Mouse (Mus musculus): ENCODE results near the gene Rapgef3. TPM values are rescaled to one million over a fixed set of nuclear protein-coding genes. Genes with fewer than 3 reads are reported as not detected.

Gene Rapgef3
- polyA plus RNA-seq, 1 experiment from 2014 or later, result 9.6 TPM

GRCm38 (mm10) chr15:97754476-97754875 is 13.3 kb downstream of the Rapgef3 start:
- Histone ChIP-seq H3K27me3 (ENCODE audit: control insufficient read depth, insufficient read depth, low read length) (no peaks in the 10 kb centered on the region), H3K9ac (no peak overlapping the region), H3K4me2 (replicated peaks) (no peak overlapping the region), H3K9me3 (ENCODE audit: control insufficient read depth, low read length) (no peaks in the 10 kb centered on the region), H3K4me1 (replicated peaks; ENCODE audit: control insufficient read depth, insufficient read depth, low read length) (peaks cover 12% of the 10 kb centered on the region), H3K36me3 (replicated peaks; ENCODE audit: control insufficient read depth, insufficient read depth) (no peaks in the 10 kb centered on the region), H3K4me3 (replicated peaks; ENCODE audit: low read length) (no peak overlapping the region), H3K27ac (no peak overlapping the region)
- 64% methylated on average over 6 of the region's 6 CpGs for WGBS
- DNase-seq (ENCODE audit: low spot score) (no peak), ATAC-seq (ENCODE audit: low FRiP score) (no peak)

DNA sequence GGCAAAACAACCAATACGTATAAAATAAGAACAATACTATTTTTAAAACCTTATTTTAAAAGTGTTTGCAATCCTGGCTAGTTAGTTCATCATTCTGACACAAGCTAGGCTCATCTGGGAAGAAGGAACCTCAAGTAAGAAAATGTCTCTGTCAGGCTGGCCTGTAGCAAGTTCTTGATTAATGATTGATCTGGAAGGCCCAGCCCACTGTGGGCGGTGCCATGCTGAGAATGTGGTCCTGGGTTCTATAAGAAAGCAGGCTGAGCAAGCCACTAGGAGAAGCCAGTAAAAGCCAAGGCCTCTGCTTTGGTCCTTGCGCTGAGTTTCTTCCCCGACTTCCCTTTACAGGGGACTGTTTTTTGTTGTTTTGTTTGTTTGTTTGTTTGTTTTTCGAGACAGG is 15.3 kb downstream of the Rapgef3 start:
- ATAC-seq (ENCODE audit: low FRiP score), result no peak
- no peak for DNase-seq (ENCODE audit: low spot score)
- Histone ChIP-seq H3K4me1 (replicated peaks; ENCODE audit: control insufficient read depth, insufficient read depth, low read length) (peaks cover 12% of the 10 kb centered on the region), H3K9ac (no peak overlapping the region), H3K27me3 (ENCODE audit: control insufficient read depth, insufficient read depth, low read length) (no peaks in the 10 kb centered on the region), H3K27ac (no peak overlapping the region), H3K9me3 (ENCODE audit: control insufficient read depth, low read length) (no peaks in the 10 kb centered on the region), H3K4me2 (replicated peaks) (no peak overlapping the region), H3K36me3 (replicated peaks; ENCODE audit: control insufficient read depth, insufficient read depth) (no peaks in the 10 kb centered on the region), H3K4me3 (replicated peaks; ENCODE audit: low read length) (no peak overlapping the region)
- 94% methylated on average over 5 of the region's 5 CpGs for WGBS

GRCm38 (mm10) chr15:97751676-97752075 is 16.1 kb downstream of the Rapgef3 start:
- H3K4me3 ChIP-seq (replicated peaks; ENCODE audit: low read length), result no peak overlapping the region
- no peak overlapping the region for H3K4me2 ChIP-seq (replicated peaks)
- no peaks in the 10 kb centered on the region for H3K9me3 ChIP-seq (ENCODE audit: control insufficient read depth, low read length)
- ATAC-seq (ENCODE audit: low FRiP score) (no peak), DNase-seq (ENCODE audit: low spot score) (no peak)
- H3K9ac ChIP-seq, result no peak overlapping the region
- no peaks in the 10 kb centered on the region for H3K36me3 ChIP-seq (replicated peaks; ENCODE audit: control insufficient read depth, insufficient read depth)
- H3K27ac ChIP-seq, result no peak overlapping the region
- WGBS, result 76% methylated on average over 2 of the region's 2 CpGs
- H3K4me1 ChIP-seq (replicated peaks; ENCODE audit: control insufficient read depth, insufficient read depth, low read length), result peaks cover 12% of the 10 kb centered on the region
- H3K27me3 ChIP-seq (ENCODE audit: control insufficient read depth, insufficient read depth, low read length), result no peaks in the 10 kb centered on the region

- Histone ChIP-seq H3K27ac (peak overlapping the region; percentile 35; the same call in 1 of the 2 replicates), H3K9ac (no peak overlapping the region), H3K4me3 (replicated peaks; ENCODE audit: low read length) (no peak overlapping the region), H3K36me3 (replicated peaks; ENCODE audit: control insufficient read depth, insufficient read depth) (no peaks in the 10 kb centered on the region), H3K4me1 (replicated peaks; ENCODE audit: control insufficient read depth, insufficient read depth, low read length) (peaks cover 12% of the 10 kb centered on the region), H3K9me3 (ENCODE audit: control insufficient read depth, low read length) (no peaks in the 10 kb centered on the region), H3K27me3 (ENCODE audit: control insufficient read depth, insufficient read depth, low read length) (no peaks in the 10 kb centered on the region), H3K4me2 (replicated peaks) (no peak overlapping the region)
- DNase-seq (ENCODE audit: low spot score) (peak; percentile 85), ATAC-seq (ENCODE audit: low FRiP score) (peak; percentile 87)
- WGBS, result 21% methylated on average over 12 of the region's 12 CpGs
Measured at GRCm38 (mm10) chr15:97750697-97751096, 17.1 kb downstream of the Rapgef3 start.

GRCm38 (mm10) chr15:97749841-97750240 is 17.9 kb downstream of the Rapgef3 start:
- H3K4me3 ChIP-seq (replicated peaks; ENCODE audit: low read length), result no peak overlapping the region
- no peaks in the 10 kb centered on the region for H3K9me3 ChIP-seq (ENCODE audit: control insufficient read depth, low read length)
- no peak overlapping the region for H3K4me2 ChIP-seq (replicated peaks)
- 0 out of 2 replicates have a peak overlapping the region, but pooled peaks have one; percentile 35 for H3K27ac ChIP-seq
- DNase-seq (ENCODE audit: low spot score) (no peak), ATAC-seq (ENCODE audit: low FRiP score) (no peak)
- H3K4me1 ChIP-seq (replicated peaks; ENCODE audit: control insufficient read depth, insufficient read depth, low read length), result peaks cover 20% of the 10 kb centered on the region
- H3K36me3 ChIP-seq (replicated peaks; ENCODE audit: control insufficient read depth, insufficient read depth), result no peaks in the 10 kb centered on the region
- H3K27me3 ChIP-seq (ENCODE audit: control insufficient read depth, insufficient read depth, low read length), result no peaks in the 10 kb centered on the region
- H3K9ac ChIP-seq, result no peak overlapping the region
- WGBS, result 91% methylated on average over 13 of the region's 13 CpGs

GRCm38 (mm10) chr15:97749397-97749796 is 18.4 kb downstream of the Rapgef3 start:
- Histone ChIP-seq H3K9ac (no peak overlapping the region), H3K4me3 (replicated peaks; ENCODE audit: low read length) (no peak overlapping the region), H3K27ac (no peak overlapping the region), H3K4me1 (replicated peaks; ENCODE audit: control insufficient read depth, insufficient read depth, low read length) (peaks cover 23% of the 10 kb centered on the region), H3K27me3 (ENCODE audit: control insufficient read depth, insufficient read depth, low read length) (no peaks in the 10 kb centered on the region), H3K4me2 (replicated peaks) (no peak overlapping the region), H3K9me3 (ENCODE audit: control insufficient read depth, low read length) (no peaks in the 10 kb centered on the region), H3K36me3 (replicated peaks; ENCODE audit: control insufficient read depth, insufficient read depth) (no peaks in the 10 kb centered on the region)
- DNase-seq (ENCODE audit: low spot score), result no peak
- WGBS, result 96% methylated on average over 9 of the region's 9 CpGs
- no peak for ATAC-seq (ENCODE audit: low FRiP score)

DNA sequence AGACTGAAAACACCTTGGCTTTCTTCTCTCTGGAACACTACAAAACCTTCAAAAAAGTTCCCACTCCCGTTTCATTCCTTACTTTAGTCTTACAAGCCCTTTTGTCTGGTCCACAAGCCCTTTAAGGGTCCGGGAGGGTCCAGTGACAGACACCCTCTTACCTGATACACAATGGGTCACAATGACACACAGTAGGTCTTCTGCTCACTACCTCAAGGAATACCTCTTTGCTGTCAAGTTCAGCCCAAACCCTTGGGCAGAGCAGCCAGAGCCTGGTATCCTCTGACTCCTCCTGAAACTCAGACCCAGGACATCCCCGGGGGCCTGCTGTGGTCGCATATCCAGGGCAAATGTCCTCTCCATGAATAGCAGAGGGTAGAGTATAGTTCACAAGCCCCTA is 18.8 kb downstream of the Rapgef3 start:
- Histone ChIP-seq H3K27ac (no peak overlapping the region), H3K9ac (no peak overlapping the region), H3K4me2 (replicated peaks) (no peak overlapping the region), H3K4me3 (replicated peaks; ENCODE audit: low read length) (no peak overlapping the region), H3K36me3 (replicated peaks; ENCODE audit: control insufficient read depth, insufficient read depth) (no peaks in the 10 kb centered on the region), H3K27me3 (ENCODE audit: control insufficient read depth, insufficient read depth, low read length) (no peaks in the 10 kb centered on the region), H3K4me1 (replicated peaks; ENCODE audit: control insufficient read depth, insufficient read depth, low read length) (peaks cover 23% of the 10 kb centered on the region), H3K9me3 (ENCODE audit: control insufficient read depth, low read length) (no peaks in the 10 kb centered on the region)
- 87% methylated on average over 4 of the region's 4 CpGs for WGBS
- DNase-seq (ENCODE audit: low spot score) (no peak), ATAC-seq (ENCODE audit: low FRiP score) (no peak)

- Histone ChIP-seq H3K4me3 (replicated peaks; ENCODE audit: low read length) (no peak overlapping the region), H3K4me1 (replicated peaks; ENCODE audit: control insufficient read depth, insufficient read depth, low read length) (peaks cover 23% of the 10 kb centered on the region), H3K9me3 (ENCODE audit: control insufficient read depth, low read length) (no peaks in the 10 kb centered on the region), H3K27ac (no peak overlapping the region), H3K36me3 (replicated peaks; ENCODE audit: control insufficient read depth, insufficient read depth) (no peaks in the 10 kb centered on the region), H3K27me3 (ENCODE audit: control insufficient read depth, insufficient read depth, low read length) (no peaks in the 10 kb centered on the region), H3K9ac (no peak overlapping the region), H3K4me2 (replicated peaks) (no peak overlapping the region)
- ATAC-seq (ENCODE audit: low FRiP score) (no peak), DNase-seq (ENCODE audit: low spot score) (no peak)
- WGBS, result 11% methylated on average over 10 of the region's 10 CpGs
Measured at GRCm38 (mm10) chr15:97748309-97748708, 19.5 kb downstream of the Rapgef3 start.

DNA sequence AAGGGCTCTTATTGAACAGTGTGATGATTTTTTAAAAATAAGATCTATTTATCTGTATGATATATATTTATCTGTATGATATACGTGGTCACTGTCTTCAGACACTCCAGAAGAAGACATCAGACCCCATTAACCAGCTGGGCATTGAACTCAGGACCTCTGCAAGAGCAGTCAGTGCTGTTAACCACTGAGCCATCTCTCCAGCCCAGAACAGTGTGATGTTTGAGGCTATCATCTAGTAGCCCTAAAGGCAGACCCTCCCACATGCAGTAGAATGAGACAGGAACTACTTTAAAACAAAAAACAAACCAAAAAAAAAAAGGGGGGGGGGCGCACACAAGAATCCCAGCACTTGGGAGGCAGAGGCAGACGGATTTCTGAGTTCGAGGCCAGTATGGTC is 20.3 kb downstream of the Rapgef3 start:
- Histone ChIP-seq H3K36me3 (replicated peaks; ENCODE audit: control insufficient read depth, insufficient read depth) (no peaks in the 10 kb centered on the region), H3K9me3 (ENCODE audit: control insufficient read depth, low read length) (no peaks in the 10 kb centered on the region), H3K4me1 (replicated peaks; ENCODE audit: control insufficient read depth, insufficient read depth, low read length) (peaks cover 23% of the 10 kb centered on the region), H3K4me2 (replicated peaks) (no peak overlapping the region), H3K27ac (no peak overlapping the region), H3K4me3 (replicated peaks; ENCODE audit: low read length) (no peak overlapping the region), H3K9ac (no peak overlapping the region), H3K27me3 (ENCODE audit: control insufficient read depth, insufficient read depth, low read length) (no peaks in the 10 kb centered on the region)
- DNase-seq (ENCODE audit: low spot score) (no peak), ATAC-seq (ENCODE audit: low FRiP score) (no peak)
- WGBS, result 91% methylated on average over 4 of the region's 4 CpGs

DNA sequence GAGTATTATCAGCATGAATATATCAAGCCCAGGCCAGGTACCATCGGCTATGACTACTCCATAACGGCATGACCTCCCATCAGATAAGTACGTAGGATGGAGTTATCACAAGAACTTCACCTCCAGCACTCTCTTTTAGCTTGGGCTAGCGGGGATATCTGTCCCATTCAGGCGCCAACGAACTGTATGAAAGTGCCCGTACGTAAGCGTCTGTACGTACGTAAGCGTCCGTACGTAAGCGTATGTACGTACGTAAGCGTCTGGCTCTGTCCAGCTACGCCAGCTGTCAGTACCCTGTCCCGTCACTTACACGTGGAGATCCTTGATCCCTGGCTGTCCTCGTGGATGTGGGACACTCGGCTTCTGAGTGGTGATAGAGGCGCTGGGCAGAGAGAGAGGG is 21.0 kb downstream of the Rapgef3 start:
- no peaks in the 10 kb centered on the region for H3K27me3 ChIP-seq (ENCODE audit: control insufficient read depth, insufficient read depth, low read length)
- no peak overlapping the region for H3K4me2 ChIP-seq (replicated peaks)
- 95% methylated on average over 24 of the region's 24 CpGs for WGBS
- no peak overlapping the region for H3K9ac ChIP-seq
- peaks cover 27% of the 10 kb centered on the region for H3K4me1 ChIP-seq (replicated peaks; ENCODE audit: control insufficient read depth, insufficient read depth, low read length)
- H3K27ac ChIP-seq, result no peak overlapping the region
- DNase-seq (ENCODE audit: low spot score) (no peak), ATAC-seq (ENCODE audit: low FRiP score) (no peak)
- no peaks in the 10 kb centered on the region for H3K9me3 ChIP-seq (ENCODE audit: control insufficient read depth, low read length)
- H3K4me3 ChIP-seq (replicated peaks; ENCODE audit: low read length), result no peak overlapping the region
- H3K36me3 ChIP-seq (replicated peaks; ENCODE audit: control insufficient read depth, insufficient read depth), result no peaks in the 10 kb centered on the region

All from hindbrain, embryonic 14.5 days (tissue).